Mouse (Mus musculus): Measurements from ENCODE around the gene Rrm2.
A peak's percentile ranks its signal among the peaks of the same experiment; 100 is the strongest.
"Not testable (repeated sequence)": the region's sequence is repeated elsewhere in the genome, so short reads cannot be mapped to it uniquely, and the experiment has no call there.

Gene Rrm2

GRCm38 (mm10) chr12:24705502-24706263 lies 2.4 kb upstream of the Rrm2 start:
- DNase-seq (ENCODE audit: low spot score in 2 of 2): no peak

GRCm38 (mm10) chr12:24706764-24707479 lies 1.1 kb upstream of the Rrm2 start:
- peak in 1 of 2 experiments; percentile 36 for DNase-seq (ENCODE audit: low spot score in 2 of 2)

- no peak for DNase-seq (ENCODE audit: low spot score in 2 of 2)
Observed at GRCm38 (mm10) chr12:24707480-24707802, 600 bp upstream of the Rrm2 start.

- DNase-seq (ENCODE audit: low spot score in 2 of 2): no peak
Observed at GRCm38 (mm10) chr12:24708824-24709218, 780 bp downstream of the Rrm2 start.

GRCm38 (mm10) chr12:24709409-24709808 lies 1.4 kb downstream of the Rrm2 start:
- no peak for DNase-seq (ENCODE audit: low spot score in 2 of 2)

- peak in 1 of 2 experiments; percentile 40 for DNase-seq (ENCODE audit: low spot score in 2 of 2)
Observed at GRCm38 (mm10) chr12:24709831-24710508, 1.9 kb downstream of the Rrm2 start.

GRCm38 (mm10) chr12:24710672-24711071 lies 2.6 kb downstream of the Rrm2 start:
- DNase-seq (ENCODE audit: low spot score in 2 of 2): peak in 1 of 2 experiments; percentile 36

- DNase-seq (ENCODE audit: low spot score in 2 of 2): no peak
Observed at GRCm38 (mm10) chr12:24712396-24712795, 4.4 kb downstream of the Rrm2 start.

GRCm38 (mm10) chr12:24714579-24715255 lies 6.7 kb downstream of the Rrm2 start:
- DNase-seq (ENCODE audit: low spot score in 2 of 2): no peak

- no peak for DNase-seq (ENCODE audit: low spot score in 2 of 2)
Observed at GRCm38 (mm10) chr12:24715268-24715896, 7.3 kb downstream of the Rrm2 start.

GRCm38 (mm10) chr12:24716721-24717301 lies 8.8 kb downstream of the Rrm2 start:
- DNase-seq (ENCODE audit: low spot score in 2 of 2): peak in 1 of 2 experiments; percentile 45

GRCm38 (mm10) chr12:24723434-24723833 lies 15.4 kb downstream of the Rrm2 start:
- no peak for DNase-seq (ENCODE audit: low spot score in 2 of 2)

GRCm38 (mm10) chr12:24723859-24724258 lies 15.8 kb downstream of the Rrm2 start:
- DNase-seq (ENCODE audit: low spot score in 2 of 2): no peak

- DNase-seq (ENCODE audit: low spot score in 2 of 2): no peak
Observed at GRCm38 (mm10) chr12:24724369-24724768, 16.3 kb downstream of the Rrm2 start.

- DNase-seq (ENCODE audit: low spot score in 2 of 2): peak in 1 of 2 experiments; percentile 37
Observed at GRCm38 (mm10) chr12:24734828-24735394, 26.9 kb downstream of the Rrm2 start.

GRCm38 (mm10) chr12:24736956-24737355 lies 28.9 kb downstream of the Rrm2 start:
- DNase-seq (ENCODE audit: low spot score in 2 of 2): no peak

- no peak for DNase-seq (ENCODE audit: low spot score in 2 of 2)
Observed at GRCm38 (mm10) chr12:24739963-24740362, 31.9 kb downstream of the Rrm2 start.

GRCm38 (mm10) chr12:24741535-24741934 lies 33.5 kb downstream of the Rrm2 start:
- not testable (repeated sequence) for DNase-seq (ENCODE audit: low spot score in 2 of 2)

- no peak for DNase-seq (ENCODE audit: low spot score in 2 of 2)
Observed at GRCm38 (mm10) chr12:24744309-24744708, 36.3 kb downstream of the Rrm2 start.

GRCm38 (mm10) chr12:24746579-24747296 lies 38.7 kb downstream of the Rrm2 start:
- no peak for DNase-seq (ENCODE audit: low spot score in 2 of 2)

All from cerebellum, postnatal 4 days (tissue).